ENCODE assay signal across 27 mouse cellular contexts in genomic region chr15:84732425-84732749, GRCm38 (mm10). TPM values are rescaled to one million over a fixed set of nuclear protein-coding genes. Genes with fewer than 3 reads are reported as not detected.
A peak's percentile ranks its signal among the peaks of the same experiment; 100 is the strongest.
DNase-seq lines count a peak whose midpoint lies in the region; ATAC-seq lines count a peak whose summit lies in the region.
"Had no signal": no experiment of that assay in that cellular context is flagged by ENCODE, and none has a peak within 500 bp of the region (broad histone marks: within the 10 kb centered on the region; RNA-seq: fewer than 3 reads in every experiment).

No protein-coding gene starts in this region.

- H3K4me1 ChIP-seq in kidney, embryonic 15.5 days: peaks cover 25% of the 10 kb centered on the region
- H3K4me1 ChIP-seq in neural tube, embryonic 11.5 days (ENCODE audit: control insufficient read depth, insufficient read depth, low read length): peaks cover 4% of the 10 kb centered on the region; the same call in 1 of the 2 replicates
- peaks cover 47% of the 10 kb centered on the region for H3K4me1 ChIP-seq in neural tube, embryonic 15.5 days
- H3K4me1 ChIP-seq: liver, embryonic 13.5 days had no signal

- DNase-seq in kidney, adult 11 months: no peak
- no peak for DNase-seq in neural tube, embryonic 11.5 days (ENCODE audit: low spot score)
- no peak for DNase-seq in neural tube, embryonic 10.5 days (ENCODE audit: extremely low spot score, low spot score)
- DNase-seq in ZHBTc4 (ENCODE audit: low read depth, low spot score): peak; percentile 68
- no peak for DNase-seq in lung, postnatal 25 days (ENCODE audit: low spot score)
- no peak for DNase-seq in embryo, embryonic 10.5 days (ENCODE audit: low spot score)
- DNase-seq: adrenal gland, postnatal 36 days; B cell, adult 2 months; cerebellum, adult 2 months; cerebellum, postnatal 14 days; gastrocnemius, postnatal 25 days; heart, adult 11 months; heart, postnatal 10 days; liver, embryonic 13.5 days; midbrain, embryonic 14.5 days; right cerebral cortex, adult 18-20 months; spleen, adult 18-20 months; thymus, postnatal 14 days had no signal

- no peak overlapping the region for H3K4me2 ChIP-seq in kidney, embryonic 15.5 days
- H3K4me2 ChIP-seq in neural tube, embryonic 11.5 days (ENCODE audit: low read depth): peak overlapping the region; percentile 3; the same call in 1 of the 2 replicates
- H3K4me2 ChIP-seq in neural tube, embryonic 15.5 days: no peak overlapping the region; the same call in 1 of the 2 replicates
- H3K4me2 ChIP-seq: forebrain, embryonic 15.5 days; heart, embryonic 11.5 days; intestine, embryonic 15.5 days; liver, embryonic 13.5 days had no signal

- ATAC-seq in kidney, embryonic 15.5 days (replicated peaks; ENCODE audit: low FRiP score): no peak
- ATAC-seq in neural tube, embryonic 11.5 days (ENCODE audit: insufficient read depth, low FRiP score, low TSS enrichment): peak; percentile 46
- ATAC-seq in neural tube, embryonic 15.5 days (ENCODE audit: low FRiP score): no peak
- ATAC-seq: forebrain, embryonic 15.5 days; hindbrain, postnatal 0 days; intestine, embryonic 15.5 days; lung, postnatal 0 days; Patski had no signal

- H3K9ac ChIP-seq in kidney, embryonic 15.5 days: no peak overlapping the region
- peak overlapping the region; percentile 15 for H3K9ac ChIP-seq in neural tube, embryonic 11.5 days (ENCODE audit: low read length)
- no peak overlapping the region for H3K9ac ChIP-seq in neural tube, embryonic 15.5 days (replicated peaks)
- H3K9ac ChIP-seq: forebrain, embryonic 15.5 days; intestine, embryonic 15.5 days; liver, embryonic 13.5 days had no signal

- 51% methylated on average over 4 of the region's 4 CpGs for WGBS in kidney, embryonic 15.5 days
- 33% methylated on average over 4 of the region's 4 CpGs for WGBS in neural tube, embryonic 11.5 days
- 34% methylated on average over 4 of the region's 4 CpGs for WGBS in neural tube, embryonic 15.5 days

- no peaks in the 10 kb centered on the region for H3K9me3 ChIP-seq in kidney, embryonic 15.5 days (replicated peaks)
- H3K9me3 ChIP-seq in neural tube, embryonic 11.5 days (ENCODE audit: control insufficient read depth, low read length): no peaks in the 10 kb centered on the region
- H3K9me3 ChIP-seq in neural tube, embryonic 15.5 days (replicated peaks): no peaks in the 10 kb centered on the region
- H3K9me3 ChIP-seq: forebrain, embryonic 15.5 days; intestine, embryonic 15.5 days; liver, embryonic 13.5 days had no signal

- H3K27me3 ChIP-seq in kidney, embryonic 15.5 days: no peaks in the 10 kb centered on the region
- no peaks in the 10 kb centered on the region for H3K27me3 ChIP-seq in neural tube, embryonic 11.5 days (ENCODE audit: control insufficient read depth, insufficient read depth, low read length)
- H3K27me3 ChIP-seq in neural tube, embryonic 15.5 days (replicated peaks): no peaks in the 10 kb centered on the region
- H3K27me3 ChIP-seq: forebrain, embryonic 15.5 days; intestine, embryonic 15.5 days; liver, embryonic 13.5 days; Patski had no signal

- peak overlapping the region; percentile 57 for H3K27ac ChIP-seq in kidney, embryonic 15.5 days
- peak overlapping the region; percentile 86 for H3K27ac ChIP-seq in neural tube, embryonic 11.5 days (ENCODE audit: low read depth, low read length)
- H3K27ac ChIP-seq in neural tube, embryonic 15.5 days (replicated peaks): peak overlapping the region; percentile 63
- H3K27ac ChIP-seq: forebrain, embryonic 15.5 days; hindbrain, postnatal 0 days; intestine, embryonic 15.5 days; liver, embryonic 13.5 days; macrophage had no signal

- H3K4me3 ChIP-seq in kidney, embryonic 15.5 days (replicated peaks): no peak overlapping the region
- H3K4me3 ChIP-seq in neural tube, embryonic 11.5 days (ENCODE audit: low read depth, low read length): no peak overlapping the region
- no peak overlapping the region for H3K4me3 ChIP-seq in neural tube, embryonic 15.5 days (replicated peaks)
- H3K4me3 ChIP-seq: forebrain, embryonic 15.5 days; intestine, embryonic 15.5 days; liver, embryonic 13.5 days had no signal

- no peaks in the 10 kb centered on the region for H3K36me3 ChIP-seq in kidney, embryonic 15.5 days
- no peaks in the 10 kb centered on the region for H3K36me3 ChIP-seq in neural tube, embryonic 11.5 days (ENCODE audit: control insufficient read depth, insufficient read depth, low read length)
- no peaks in the 10 kb centered on the region for H3K36me3 ChIP-seq in neural tube, embryonic 15.5 days
- H3K36me3 ChIP-seq: forebrain, embryonic 15.5 days; intestine, embryonic 15.5 days; liver, embryonic 13.5 days had no signal

RNA-seq across cellular contexts. Expression of gene Arhgap8, which starts 12.5 kb away (rescaled TPM):
- polyA plus RNA-seq in kidney, embryonic 15.5 days (2015; fragmentation: Nextera tagmentation; extraction: Ambion mirVana): 7.9 and 10.3 TPM in 2 replicates
- 3.0 and 4.9 TPM in 2 replicates for polyA plus RNA-seq in neural tube, embryonic 11.5 days (2014; fragmentation: Nextera tagmentation; extraction: Ambion mirVana)
- 2.0 and 10.0 TPM in 2 replicates for polyA plus RNA-seq in neural tube, embryonic 15.5 days (2015; fragmentation: Nextera tagmentation; extraction: Ambion mirVana)
- polyA plus RNA-seq: macrophage had no signal
